ENCODE assay signal across 30 mouse cellular contexts in the genomic region with DNA sequence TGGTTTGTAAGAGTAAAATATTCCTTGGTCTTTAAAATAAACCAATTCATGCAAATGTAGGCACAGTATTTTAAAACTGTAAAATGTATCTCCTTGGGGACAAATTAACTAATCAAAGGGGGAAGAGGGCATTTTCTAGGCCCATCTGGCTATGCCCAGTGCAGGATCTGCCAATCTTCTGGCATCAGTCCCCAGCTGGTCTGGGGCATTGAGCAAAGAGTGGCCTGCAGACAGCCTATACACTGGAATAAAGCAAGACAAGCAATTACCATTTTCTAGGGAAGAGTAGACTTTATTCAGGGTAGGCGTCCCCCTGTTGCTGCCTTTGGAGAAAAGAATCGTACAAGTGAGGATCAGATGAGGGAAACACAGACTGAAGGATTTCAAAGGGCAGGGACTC. TPM values are rescaled to one million over a fixed set of nuclear protein-coding genes. Genes with fewer than 3 reads are reported as not detected.
DNase-seq lines count a peak whose midpoint lies in the region; ATAC-seq lines count a peak whose summit lies in the region.
"Had no signal": no experiment of that assay in that cellular context is flagged by ENCODE, and none has a peak within 500 bp of the region (broad histone marks: within the 10 kb centered on the region; RNA-seq: fewer than 3 reads in every experiment).

No protein-coding gene starts in this region.

- peak; percentile 47 to 63 for DNase-seq in cerebellum, postnatal 10 days
- DNase-seq in cerebellum, adult 18-20 months: no peak
- peak; percentile 36 for DNase-seq in left cerebral cortex, postnatal 4 days
- no peak for DNase-seq in left cerebral cortex, adult 18-20 months (ENCODE audit: low spot score in 2 of 2)
- DNase-seq: adrenal gland, adult 8-10 months; adrenal gland, postnatal 25 days; cerebellum, adult 2 months; cerebellum, postnatal 25 days; forebrain, postnatal 0 days; gastrocnemius, adult 2 months; gastrocnemius, postnatal 14 days; heart, adult 18-20 months; heart, postnatal 10 days; heart, postnatal 36 days; kidney, adult 18-20 months had no signal

- peaks cover 24% of the 10 kb centered on the region for H3K27me3 ChIP-seq in forebrain, embryonic 13.5 days
- peaks cover 7% of the 10 kb centered on the region; the same call in 1 of the 2 replicates for H3K27me3 ChIP-seq in forebrain, embryonic 15.5 days

- H3K9me3 ChIP-seq in forebrain, embryonic 13.5 days (replicated peaks): no peaks in the 10 kb centered on the region
- H3K9me3 ChIP-seq in forebrain, embryonic 15.5 days: no peaks in the 10 kb centered on the region
- H3K9me3 ChIP-seq: embryonic facial prominence, embryonic 12.5 days; embryonic facial prominence, embryonic 15.5 days; heart, embryonic 12.5 days; heart, embryonic 15.5 days had no signal

- no peak overlapping the region for H3K4me2 ChIP-seq in forebrain, embryonic 13.5 days
- no peak overlapping the region for H3K4me2 ChIP-seq in forebrain, embryonic 15.5 days (replicated peaks)
- H3K4me2 ChIP-seq: embryonic facial prominence, embryonic 12.5 days; embryonic facial prominence, embryonic 15.5 days; heart, embryonic 12.5 days; heart, embryonic 15.5 days; hindbrain, embryonic 14.5 days had no signal

- 18% methylated on average over 2 of the region's 2 CpGs for WGBS in forebrain, embryonic 13.5 days
- 17% methylated on average over 2 of the region's 2 CpGs for WGBS in forebrain, embryonic 15.5 days

- no peak overlapping the region for H3K9ac ChIP-seq in forebrain, embryonic 13.5 days
- H3K9ac ChIP-seq in forebrain, embryonic 15.5 days (replicated peaks): no peak overlapping the region
- H3K9ac ChIP-seq: embryonic facial prominence, embryonic 12.5 days; embryonic facial prominence, embryonic 15.5 days; forebrain, postnatal 0 days; heart, embryonic 12.5 days; heart, embryonic 15.5 days; hindbrain, embryonic 14.5 days had no signal

- H3K4me3 ChIP-seq in forebrain, embryonic 13.5 days: no peak overlapping the region
- H3K4me3 ChIP-seq in forebrain, embryonic 15.5 days: no peak overlapping the region
- H3K4me3 ChIP-seq: embryonic facial prominence, embryonic 12.5 days; embryonic facial prominence, embryonic 15.5 days; gastrocnemius, adult 2 months; heart, embryonic 12.5 days; heart, embryonic 15.5 days had no signal

- peak overlapping the region; percentile 31; the same call in 1 of the 2 replicates for H3K27ac ChIP-seq in forebrain, embryonic 13.5 days
- H3K27ac ChIP-seq in forebrain, embryonic 15.5 days (replicated peaks): no peak overlapping the region
- H3K27ac ChIP-seq: embryonic facial prominence, embryonic 12.5 days; embryonic facial prominence, embryonic 15.5 days; gastrocnemius, adult 2 months; heart, embryonic 15.5 days; hindbrain, embryonic 14.5 days; hindbrain, postnatal 0 days had no signal

- intact Hi-C loops in left cerebral cortex, postnatal 4 days (cut with DNase I): no loop called here

- no peak; the same call in 1 of the 2 replicates for ATAC-seq in forebrain, embryonic 13.5 days
- ATAC-seq in forebrain, embryonic 15.5 days (replicated peaks): no peak
- ATAC-seq: activated CD4-positive, CD25-positive, alpha-beta regulatory T cell, adult 4 months; forebrain, postnatal 0 days; hindbrain, postnatal 0 days; inflammation-experienced regulatory T-cells, adult 6 months; intestine, embryonic 16.5 days had no signal

- no peaks in the 10 kb centered on the region for H3K36me3 ChIP-seq in forebrain, embryonic 13.5 days (ENCODE audit: poor library complexity, severe bottlenecking)
- no peaks in the 10 kb centered on the region for H3K36me3 ChIP-seq in forebrain, embryonic 15.5 days
- H3K36me3 ChIP-seq: embryonic facial prominence, embryonic 12.5 days; embryonic facial prominence, embryonic 15.5 days; heart, embryonic 12.5 days; heart, embryonic 15.5 days had no signal

- peaks cover 45% of the 10 kb centered on the region for H3K4me1 ChIP-seq in forebrain, embryonic 13.5 days
- peaks cover 28% of the 10 kb centered on the region for H3K4me1 ChIP-seq in forebrain, embryonic 15.5 days
- H3K4me1 ChIP-seq: embryonic facial prominence, embryonic 12.5 days; embryonic facial prominence, embryonic 15.5 days; heart, embryonic 12.5 days; heart, embryonic 15.5 days had no signal

RNA-seq across cellular contexts. Expression of gene Vax1, which starts 40.2 kb away (rescaled TPM):
- polyA plus RNA-seq in forebrain, embryonic 13.5 days (2015; fragmentation: Nextera tagmentation; extraction: Ambion mirVana): 0.90 and 1.0 TPM in 2 replicates
- polyA plus RNA-seq in forebrain, embryonic 15.5 days (2015; fragmentation: Nextera tagmentation; extraction: Ambion mirVana): 5.0 and 5.5 TPM in 2 replicates
- 1 to 10 TPM; 2.4 to 3.2 TPM for total RNA-seq in left cerebral cortex, postnatal 4 days (2021)
- 1 to 10 TPM; 2.0 to 2.4 TPM for total RNA-seq in left cerebral cortex, adult 18-20 months (2021)
- total RNA-seq: adrenal gland, adult 8-10 months; adrenal gland, postnatal 25 days; common myeloid progenitor, adult 5-6 weeks; ES-E14; gastrocnemius, adult 2 months; gastrocnemius, postnatal 14 days; gastrocnemius, postnatal 4 days; heart, adult 18-20 months; heart, postnatal 10 days; heart, postnatal 36 days; hindbrain, postnatal 0 days had no signal
- polyA plus RNA-seq: activated CD4-positive, CD25-positive, alpha-beta regulatory T cell, adult 4 months; heart, embryonic 12.5 days; heart, embryonic 15.5 days; hindbrain, embryonic 11.5 days; hindbrain, embryonic 14.5 days; hindbrain, postnatal 0 days; inflammation-experienced regulatory T-cells, adult 6 months; intestine, embryonic 16.5 days had no signal

RNA-seq across cellular contexts. Expression of gene Shtn1, which starts 53.8 kb away (rescaled TPM):
- polyA plus RNA-seq in forebrain, embryonic 13.5 days (2015; fragmentation: Nextera tagmentation; extraction: Ambion mirVana): 24.0 and 25.3 TPM in 2 replicates
- polyA plus RNA-seq in forebrain, embryonic 15.5 days (2015; fragmentation: Nextera tagmentation; extraction: Ambion mirVana): 58.6 and 73.1 TPM in 2 replicates
- 100 to 1,000 TPM; 154 to 163 TPM for total RNA-seq in left cerebral cortex, postnatal 4 days (2021)
- total RNA-seq in left cerebral cortex, adult 18-20 months (2021): 10 to 100 TPM; 18.7 to 19.7 TPM

Comparison
In these comparisons a context has a peak if more than half of its experiments do, and no peak if none do; other contexts are left out.
1. DNase-seq: peak in cerebellum, postnatal 10 days (2 of 2) and left cerebral cortex, postnatal 4 days (single experiment); none in cerebellum, adult 18-20 months (0 of 2) and left cerebral cortex, adult 18-20 months (0 of 2).
2. RNA of gene Shtn1, which starts 53.8 kb away (total RNA-seq): 154 to 163 TPM in left cerebral cortex, postnatal 4 days; 18.7 to 19.7 TPM in left cerebral cortex, adult 18-20 months; every median in the first group is over 4 times any median in the second.